Mouse (Mus musculus) kidney, adult 2 months (tissue): ENCODE measurements around the gene Ifnar2. TPM values are rescaled to one million over a fixed set of nuclear protein-coding genes. Genes with fewer than 3 reads are reported as not detected.

Experiments used
- DNase-seq: peaks from one replicate; pipeline ENCODE4 v3.0.0; 2021
- H3K27ac ChIP-seq: fragments of 200-500 bp; 2 replicates; pipeline ENCODE4 v1.5.1; 2012; ENCODE audit warnings: low read depth, low read length, control low read depth, inconsistent platforms; ENCODE audit not compliant: insufficient read depth
- H3K27me3 ChIP-seq: fragments of 200-500 bp; replicated peaks from 2 replicates; pipeline ENCODE4 v1.6.1; 2012; ENCODE audit warnings: mild to moderate bottlenecking, moderate library complexity, low read length, inconsistent platforms; ENCODE audit not compliant: control insufficient read depth, insufficient read depth
- H3K36me3 ChIP-seq: fragments of 200-500 bp; 2 replicates; pipeline ENCODE4 v1.6.1; 2012; ENCODE audit warnings: mild to moderate bottlenecking, moderate library complexity, low read length, inconsistent platforms; ENCODE audit not compliant: control insufficient read depth, insufficient read depth
- H3K4me1 ChIP-seq: fragments of 200-500 bp; 2 replicates; pipeline ENCODE4 v1.6.1; 2011; ENCODE audit warnings: low read length; ENCODE audit not compliant: control insufficient read depth, insufficient read depth
- H3K4me3 ChIP-seq: fragments of 200-500 bp; 2 replicates; pipeline ENCODE4 v1.5.1; 2011; ENCODE audit warnings: mild to moderate bottlenecking, low read depth, low read length, control low read depth; ENCODE audit not compliant: insufficient read depth
- CTCF ChIP-seq: fragments of 200-500 bp; conservative IDR thresholded peaks from 2 replicates; pipeline ENCODE4 v1.5.1; 2011; ENCODE audit warnings: low read depth, mild to moderate bottlenecking, control low read depth, low read length, moderate library complexity, mixed read lengths; ENCODE audit not compliant: insufficient read depth, insufficient read length
- POLR2A ChIP-seq: fragments of 200-500 bp; IDR thresholded peaks from one replicate; pipeline ENCODE4 v1.6.1; 2011; ENCODE audit warnings: low read depth, low read length, control low read depth
- WGBS: fragments of 180-500 bp; shearing (Covaris S2); methylation state at CpG from one replicate; pipeline ENCODE4 v1.1.7; 2018; 5-methylcytosine and 5-hydroxymethylcytosine counted together
- polyA plus RNA-seq: library from polyadenylated mRNA; depleted of rRNA; stranded (reverse); fragments of >200 nt; gene quantifications from 2 replicates; pipeline ENCODE4 v1.2.3, GENCODE M21; 2012

Ifnar2 gene
- polyA plus RNA-seq, 1 experiment, result 57.1 TPM

GRCm38 (mm10) chr16:91391421-91391820 is 18.8 kb downstream of the Ifnar2 start, which contains the start of gene Gm21970:
Gene Gm21970, plus strand, starts transcription at chr16:91391721.
- no peaks in the 10 kb centered on the region for H3K4me1 ChIP-seq
- H3K4me3 ChIP-seq, result no peak within 1 kb of the TSS
- DNase-seq, result no peak
- WGBS, result 78% methylated on average over 5 of the region's 5 CpGs
- no peak within 1 kb of the TSS for H3K27ac ChIP-seq
- H3K36me3 ChIP-seq, result peaks cover 2% of the 10 kb centered on the region; the same call in 1 of the 2 replicates
- TF ChIP-seq POLR2A (no peak), CTCF (no peak)
- H3K27me3 ChIP-seq, result no peaks in the 10 kb centered on the region

- Histone ChIP-seq H3K27ac (no peak overlapping the region), H3K36me3 (peaks cover 2% of the 10 kb centered on the region; the same call in 1 of the 2 replicates), H3K27me3 (no peaks in the 10 kb centered on the region), H3K4me3 (no peak overlapping the region), H3K4me1 (no peaks in the 10 kb centered on the region)
- TF ChIP-seq POLR2A, result no peak
- TF ChIP-seq CTCF, result no peak
- 53% methylated on average over 4 of the region's 4 CpGs for WGBS
- DNase-seq, result no peak
Measured at GRCm38 (mm10) chr16:91394826-91395410, 22.3 kb downstream of the Ifnar2 start.

GRCm38 (mm10) chr16:91395633-91396392 is 23.2 kb downstream of the Ifnar2 start:
- Histone ChIP-seq H3K4me3 (no peak overlapping the region), H3K4me1 (no peaks in the 10 kb centered on the region), H3K36me3 (peaks cover 2% of the 10 kb centered on the region; the same call in 1 of the 2 replicates), H3K27me3 (no peaks in the 10 kb centered on the region), H3K27ac (no peak overlapping the region)
- TF ChIP-seq POLR2A (no peak), CTCF (no peak)
- 75% methylated on average over 8 of the region's 8 CpGs for WGBS
- no peak for DNase-seq

- TF ChIP-seq CTCF, result no peak
- no peak for TF ChIP-seq POLR2A
- WGBS, result 72% methylated on average over 10 of the region's 10 CpGs
- no peaks in the 10 kb centered on the region for H3K27me3 ChIP-seq
- H3K4me1 ChIP-seq, result no peaks in the 10 kb centered on the region
- no peak overlapping the region for H3K4me3 ChIP-seq
- no peak for DNase-seq
- H3K27ac ChIP-seq, result no peak overlapping the region
- H3K36me3 ChIP-seq, result no peaks in the 10 kb centered on the region; the same call in 1 of the 2 replicates
Measured at GRCm38 (mm10) chr16:91396844-91397537, 24.4 kb downstream of the Ifnar2 start.

- DNase-seq, result no peak
- no peak for TF ChIP-seq CTCF
- TF ChIP-seq POLR2A, result no peak
- Histone ChIP-seq H3K27me3 (no peaks in the 10 kb centered on the region), H3K27ac (no peak overlapping the region), H3K4me3 (no peak overlapping the region), H3K4me1 (no peaks in the 10 kb centered on the region), H3K36me3 (no peaks in the 10 kb centered on the region)
- 80% methylated on average over 12 of the region's 12 CpGs for WGBS
Measured at GRCm38 (mm10) chr16:91398030-91398429, 25.4 kb downstream of the Ifnar2 start.

- H3K36me3 ChIP-seq, result no peaks in the 10 kb centered on the region
- TF ChIP-seq POLR2A, result no peak
- no peak for TF ChIP-seq CTCF
- no peak overlapping the region for H3K27ac ChIP-seq
- no peak overlapping the region for H3K4me3 ChIP-seq
- H3K4me1 ChIP-seq, result no peaks in the 10 kb centered on the region
- H3K27me3 ChIP-seq, result no peaks in the 10 kb centered on the region
- 92% methylated on average over 7 of the region's 7 CpGs for WGBS
- DNase-seq, result no peak
Measured at GRCm38 (mm10) chr16:91398944-91399343, 26.4 kb downstream of the Ifnar2 start.
